Mouse (Mus musculus) liver, embryonic 14.5 days (tissue): ENCODE data around the gene Bfsp1.

Experiments
- CTCF ChIP-seq: IDR thresholded peaks from 2 replicates; pipeline ENCODE4 v1.5.1; 2016; ENCODE audit warnings: antibody characterized with exemption, low read depth, control low read depth
- EP300 ChIP-seq: IDR thresholded peaks from 2 replicates; pipeline ENCODE4 v1.6.1; 2016; ENCODE audit warnings: antibody characterized with exemption, low read depth

DNA sequence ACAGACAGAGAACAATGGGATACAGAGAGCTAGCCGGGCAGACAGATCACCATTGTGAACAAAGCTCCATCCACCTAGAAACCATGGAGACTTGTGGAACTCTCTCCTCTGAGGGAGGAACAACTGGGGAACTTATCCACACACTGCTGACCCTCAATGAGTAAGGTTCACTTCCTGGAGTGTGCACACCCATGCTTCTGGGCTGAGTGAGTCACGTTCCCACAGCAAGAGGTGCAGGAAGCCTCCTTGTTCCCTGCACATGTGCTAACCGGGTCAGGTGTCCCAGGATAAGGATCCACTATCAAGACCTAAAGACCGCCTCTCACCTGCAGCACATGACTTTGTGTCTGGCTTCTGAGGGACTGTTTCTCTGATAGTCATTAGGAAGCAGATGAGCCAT lies 9.5 kb downstream of the Bfsp1 start:
- no peak for TF ChIP-seq CTCF
- no peak for TF ChIP-seq EP300
